ENCODE assay signal across 13 mouse cellular contexts in genomic region chr9:44086960-44087359, GRCm38 (mm10). TPM values are rescaled to one million over a fixed set of nuclear protein-coding genes. Genes with fewer than 3 reads are reported as not detected.
DNase-seq lines count a peak whose midpoint lies in the region; ATAC-seq and TF ChIP-seq lines count a peak whose summit lies in the region.
"Had no signal": no experiment of that assay in that cellular context is flagged by ENCODE, and none has a peak within 500 bp of the region (broad histone marks: within the 10 kb centered on the region; RNA-seq: fewer than 3 reads in every experiment).

No protein-coding gene starts in this region.

- H3K27me3 ChIP-seq in limb, embryonic 13.5 days = peaks cover 52% of the 10 kb centered on the region
- peaks cover 75% of the 10 kb centered on the region for H3K27me3 ChIP-seq in limb, embryonic 10.5 days (ENCODE audit: low read depth, poor library complexity, severe bottlenecking)
- no peaks in the 10 kb centered on the region for H3K27me3 ChIP-seq in stomach, postnatal 0 days (ENCODE audit: control insufficient read depth, insufficient read depth, low read length)

- H3K4me2 ChIP-seq in limb, embryonic 13.5 days (replicated peaks) = peak overlapping the region; percentile 35
- no peak overlapping the region for H3K4me2 ChIP-seq in stomach, postnatal 0 days (replicated peaks; ENCODE audit: low read depth)

- no peak for TF ChIP-seq EP300 in stomach, postnatal 0 days (optimal IDR thresholded peaks at IDR 0.05)

- H3K4me3 ChIP-seq in gastrocnemius, adult 2 months = peak overlapping the region; percentile 89
- H3K4me3 ChIP-seq in limb, embryonic 13.5 days = no peak overlapping the region
- H3K4me3 ChIP-seq in limb, embryonic 10.5 days = no peak overlapping the region
- no peak overlapping the region for H3K4me3 ChIP-seq in stomach, postnatal 0 days (ENCODE audit: low read depth, low read length)
- H3K4me3 ChIP-seq: embryonic facial prominence, embryonic 15.5 days; hindbrain, embryonic 10.5 days had no signal

- ATAC-seq in limb, embryonic 13.5 days (ENCODE audit: low FRiP score, low read depth) = no peak
- no peak for ATAC-seq in stomach, postnatal 0 days (ENCODE audit: low FRiP score, low TSS enrichment)

- peak overlapping the region; percentile 97 for H3K27ac ChIP-seq in gastrocnemius, adult 2 months
- no peak overlapping the region for H3K27ac ChIP-seq in limb, embryonic 13.5 days
- no peak overlapping the region for H3K27ac ChIP-seq in limb, embryonic 10.5 days
- no peak overlapping the region for H3K27ac ChIP-seq in stomach, postnatal 0 days (replicated peaks)
- H3K27ac ChIP-seq: embryonic facial prominence, embryonic 15.5 days; hindbrain, embryonic 10.5 days had no signal

- no peak overlapping the region for H3K9ac ChIP-seq in limb, embryonic 13.5 days
- no peak overlapping the region for H3K9ac ChIP-seq in stomach, postnatal 0 days (ENCODE audit: low read length)
- H3K9ac ChIP-seq: embryonic facial prominence, embryonic 15.5 days had no signal

- H3K36me3 ChIP-seq in limb, embryonic 13.5 days = peaks cover 15% of the 10 kb centered on the region
- peaks cover 11% of the 10 kb centered on the region for H3K36me3 ChIP-seq in limb, embryonic 10.5 days
- H3K36me3 ChIP-seq in stomach, postnatal 0 days (ENCODE audit: control insufficient read depth, insufficient read depth, low read length) = no peaks in the 10 kb centered on the region

- peaks cover 55% of the 10 kb centered on the region for H3K4me1 ChIP-seq in limb, embryonic 13.5 days
- H3K4me1 ChIP-seq in limb, embryonic 10.5 days = peaks cover 65% of the 10 kb centered on the region
- peaks cover 8% of the 10 kb centered on the region; the same call in 1 of the 2 replicates for H3K4me1 ChIP-seq in stomach, postnatal 0 days (replicated peaks; ENCODE audit: control insufficient read depth, insufficient read depth)

- DNase-seq in gastrocnemius, adult 2 months = peak; percentile 65
- DNase-seq in gastrocnemius, postnatal 36 days = no peak
- DNase-seq in limb, embryonic 10.5 days (ENCODE audit: low spot score) = no peak
- peak; percentile 76 for DNase-seq in kidney, adult 9 months
- DNase-seq in stomach, postnatal 0 days (ENCODE audit: low spot score) = peak; percentile 64
- DNase-seq in urinary bladder, postnatal 10 days (ENCODE audit: low spot score) = no peak
- DNase-seq in adrenal gland, postnatal 10 days = no peak
- DNase-seq: midbrain, embryonic 14.5 days had no signal

- TF ChIP-seq CTCF in gastrocnemius, adult 2 months (IDR thresholded peaks at IDR 0.05) = no peak
- no peak for TF ChIP-seq CTCF in stomach, postnatal 0 days (IDR thresholded peaks at IDR 0.05; ENCODE audit: low read depth)

- H3K9me3 ChIP-seq in limb, embryonic 13.5 days = no peaks in the 10 kb centered on the region
- no peaks in the 10 kb centered on the region for H3K9me3 ChIP-seq in limb, embryonic 10.5 days (replicated peaks)
- no peaks in the 10 kb centered on the region for H3K9me3 ChIP-seq in stomach, postnatal 0 days (ENCODE audit: control insufficient read depth, low read length)
- H3K9me3 ChIP-seq: embryonic facial prominence, embryonic 15.5 days; hindbrain, embryonic 10.5 days had no signal

- intact Hi-C loops in gastrocnemius, adult 2 months (cut with DNase I) = loop anchor here (2.0 kb wide), 1 partner anchor 14 kb away; no protein-coding TSS in a partner anchor
- intact Hi-C loops in gastrocnemius, postnatal 36 days (cut with DNase I) = no loop called here

- 37% methylated on average over 10 of the region's 10 CpGs for WGBS in limb, embryonic 13.5 days
- WGBS in limb, embryonic 10.5 days = 44% methylated on average over 10 of the region's 10 CpGs
- 62% methylated on average over 10 of the region's 10 CpGs for WGBS in stomach, postnatal 0 days

RNA-seq across cellular contexts. Expression of gene Mfrp, which starts 14.6 kb away (rescaled TPM):
- not detected for total RNA-seq in gastrocnemius, adult 2 months (2021)
- total RNA-seq in gastrocnemius, postnatal 36 days (2021) = not detected
- polyA plus RNA-seq in limb, embryonic 13.5 days (2015; fragmentation: Nextera tagmentation; extraction: Ambion mirVana) = 0.13 and 0.17 TPM in 2 replicates
- polyA plus RNA-seq in limb, embryonic 10.5 days (2016; fragmentation: Nextera tagmentation; extraction: Ambion mirVana) = 0.13 and 0.14 TPM in 2 replicates
- polyA plus RNA-seq in stomach, postnatal 0 days (2015; fragmentation: Nextera tagmentation; extraction: Ambion mirVana) = not detected in 2 replicates
- total RNA-seq in adrenal gland, postnatal 10 days (2021) = under 1 TPM in 1 of 2 experiments, not detected in 1; 0.30 TPM
- polyA plus RNA-seq: neural tube, embryonic 14.5 days had no signal

RNA-seq across cellular contexts. Expression of gene C1qtnf5, which starts 20.1 kb away (rescaled TPM):
- 1 to 10 TPM; 2.5 to 7.6 TPM for total RNA-seq in gastrocnemius, adult 2 months (2021)
- total RNA-seq in gastrocnemius, postnatal 36 days (2021) = 1 to 10 TPM; 6.7 to 9.6 TPM
- polyA plus RNA-seq in limb, embryonic 13.5 days (2015; fragmentation: Nextera tagmentation; extraction: Ambion mirVana) = 2.6 and 3.4 TPM in 2 replicates
- polyA plus RNA-seq in limb, embryonic 10.5 days (2016; fragmentation: Nextera tagmentation; extraction: Ambion mirVana) = 0.24 TPM in 1 of 2 replicates, not detected in the other
- polyA plus RNA-seq in stomach, postnatal 0 days (2015; fragmentation: Nextera tagmentation; extraction: Ambion mirVana) = 5.3 and 6.5 TPM in 2 replicates
- total RNA-seq in adrenal gland, postnatal 10 days (2021) = 10 to 100 TPM; 16.7 to 21.9 TPM

RNA-seq across cellular contexts. Expression of gene Usp2, which starts 20.1 kb away (rescaled TPM):
- 100 to 1,000 TPM; 223 to 228 TPM for total RNA-seq in gastrocnemius, adult 2 months (2021)
- 100 to 1,000 TPM; 236 to 254 TPM for total RNA-seq in gastrocnemius, postnatal 36 days (2021)
- polyA plus RNA-seq in limb, embryonic 13.5 days (2015; fragmentation: Nextera tagmentation; extraction: Ambion mirVana) = 14.6 and 14.7 TPM in 2 replicates
- polyA plus RNA-seq in limb, embryonic 10.5 days (2016; fragmentation: Nextera tagmentation; extraction: Ambion mirVana) = 8.9 and 10.7 TPM in 2 replicates
- polyA plus RNA-seq in stomach, postnatal 0 days (2015; fragmentation: Nextera tagmentation; extraction: Ambion mirVana) = 11.6 and 20.2 TPM in 2 replicates
- 10 to 100 TPM; 36.4 to 52.2 TPM for total RNA-seq in adrenal gland, postnatal 10 days (2021)

RNA-seq across cellular contexts. Expression of gene Gm49380, which starts 26.3 kb away (rescaled TPM):
- total RNA-seq in gastrocnemius, adult 2 months (2021) = 1 to 10 TPM in 1 of 2 experiments, under 1 TPM in 1; 0.71 to 1.4 TPM
- 1 to 10 TPM in 1 of 2 experiments, under 1 TPM in 1; 0.57 to 1.3 TPM for total RNA-seq in gastrocnemius, postnatal 36 days (2021)
- 0.09 and 0.10 TPM in 2 replicates for polyA plus RNA-seq in limb, embryonic 13.5 days (2015; fragmentation: Nextera tagmentation; extraction: Ambion mirVana)
- polyA plus RNA-seq in limb, embryonic 10.5 days (2016; fragmentation: Nextera tagmentation; extraction: Ambion mirVana) = 0.10 and 0.35 TPM in 2 replicates
- 0.05 TPM in 1 of 2 replicates, not detected in the other for polyA plus RNA-seq in stomach, postnatal 0 days (2015; fragmentation: Nextera tagmentation; extraction: Ambion mirVana)
- total RNA-seq in adrenal gland, postnatal 10 days (2021) = under 1 TPM in 1 of 2 experiments, not detected in 1; 0.51 TPM
- polyA plus RNA-seq: limb, embryonic 11.5 days had no signal

RNA-seq across cellular contexts. Expression of gene Rnf26, which starts 26.4 kb away (rescaled TPM):
- total RNA-seq in gastrocnemius, adult 2 months (2021) = 1 to 10 TPM; 3.0 to 3.1 TPM
- total RNA-seq in gastrocnemius, postnatal 36 days (2021) = 1 to 10 TPM; 2.1 to 3.6 TPM
- 79.6 and 84.1 TPM in 2 replicates for polyA plus RNA-seq in limb, embryonic 13.5 days (2015; fragmentation: Nextera tagmentation; extraction: Ambion mirVana)
- polyA plus RNA-seq in limb, embryonic 10.5 days (2016; fragmentation: Nextera tagmentation; extraction: Ambion mirVana) = 88.1 and 97.0 TPM in 2 replicates
- polyA plus RNA-seq in stomach, postnatal 0 days (2015; fragmentation: Nextera tagmentation; extraction: Ambion mirVana) = 22.0 and 22.2 TPM in 2 replicates
- 10 to 100 TPM; 29.3 to 35.5 TPM for total RNA-seq in adrenal gland, postnatal 10 days (2021)

Comparison
In these comparisons a context has a peak if more than half of its experiments do, and no peak if none do; other contexts are left out.
1. DNase-seq: peak in gastrocnemius, adult 2 months (single experiment), kidney, adult 9 months (single experiment) and stomach, postnatal 0 days (single experiment); none in gastrocnemius, postnatal 36 days (0 of 2), limb, embryonic 10.5 days (single experiment), urinary bladder, postnatal 10 days (single experiment) and adrenal gland, postnatal 10 days (single experiment).
2. RNA of gene Usp2, which starts 20.1 kb away (total RNA-seq): 236 to 254 TPM in gastrocnemius, postnatal 36 days and 223 to 228 TPM in gastrocnemius, adult 2 months; 36.4 to 52.2 TPM in adrenal gland, postnatal 10 days; every median in the first group is over 4 times any median in the second.